Mouse (Mus musculus) E14TG2a.4 (cell line): ENCODE data around the gene Ptrh2.

ENCODE experiments used
- H3K27me3 ChIP-seq: 2 replicates; pipeline ENCODE4 v1.6.1; 2014; ENCODE audit warnings: low read length, control low read depth; ENCODE audit not compliant: insufficient read depth
- H3K36me3 ChIP-seq: 2 replicates; pipeline ENCODE4 v1.6.1; 2014; ENCODE audit warnings: low read length, control low read depth; ENCODE audit not compliant: insufficient read depth
- H3K4me1 ChIP-seq: replicated peaks from 2 replicates; pipeline ENCODE4 v1.6.1; 2014; ENCODE audit warnings: low read depth, low read length, control low read depth
- H3K4me3 ChIP-seq: replicated peaks from 2 replicates; pipeline ENCODE4 v1.5.1; 2014; ENCODE audit warnings: mild to moderate bottlenecking, low read length
- H3K9me3 ChIP-seq: 2 replicates; pipeline ENCODE4 v1.6.1; 2014; ENCODE audit warnings: low read length, control low read depth
- CTCF ChIP-seq: conservative IDR thresholded peaks from 2 replicates; pipeline ENCODE4 v1.5.1; 2014; ENCODE audit warnings: low read length
- NANOG ChIP-seq: IDR thresholded peaks from 2 replicates; pipeline ENCODE4 v1.6.1; 2014; ENCODE audit warnings: borderline replicate concordance, low read length, mixed read lengths
- POU5F1 ChIP-seq: IDR thresholded peaks from 2 replicates; pipeline ENCODE4 v1.6.1; 2014; ENCODE audit warnings: low read length, borderline replicate concordance

Gene Ptrh2

DNA sequence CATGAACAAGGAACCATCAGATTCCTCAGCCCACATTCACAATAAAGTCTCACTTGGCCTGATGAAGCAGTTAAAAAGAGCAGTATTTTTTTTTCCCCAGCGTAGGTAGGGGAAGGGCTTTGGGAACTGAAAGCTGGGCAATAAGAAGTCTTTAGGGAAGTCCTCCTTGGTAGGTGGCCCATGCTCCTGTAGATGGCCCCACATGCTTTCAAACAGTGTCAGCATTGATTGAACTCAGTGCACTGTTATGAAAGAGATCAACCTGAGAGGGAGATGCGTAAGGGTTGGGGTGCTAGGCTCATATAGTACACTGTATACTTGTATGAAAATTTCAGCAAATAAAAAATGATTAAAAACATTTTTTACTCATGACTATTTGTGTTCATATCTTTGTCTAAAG is 8.2 kb downstream of the Ptrh2 start:
- no peaks in the 10 kb centered on the region for H3K9me3 ChIP-seq
- no peak overlapping the region for H3K4me3 ChIP-seq
- no peaks in the 10 kb centered on the region for H3K27me3 ChIP-seq
- TF ChIP-seq NANOG: no peak
- no peak for TF ChIP-seq POU5F1
- TF ChIP-seq CTCF: no peak
- H3K4me1 ChIP-seq: 0 out of 2 replicates have a peak, but pooled peaks cover 6% of the 10 kb centered on the region
- peaks cover 97% of the 10 kb centered on the region for H3K36me3 ChIP-seq

DNA sequence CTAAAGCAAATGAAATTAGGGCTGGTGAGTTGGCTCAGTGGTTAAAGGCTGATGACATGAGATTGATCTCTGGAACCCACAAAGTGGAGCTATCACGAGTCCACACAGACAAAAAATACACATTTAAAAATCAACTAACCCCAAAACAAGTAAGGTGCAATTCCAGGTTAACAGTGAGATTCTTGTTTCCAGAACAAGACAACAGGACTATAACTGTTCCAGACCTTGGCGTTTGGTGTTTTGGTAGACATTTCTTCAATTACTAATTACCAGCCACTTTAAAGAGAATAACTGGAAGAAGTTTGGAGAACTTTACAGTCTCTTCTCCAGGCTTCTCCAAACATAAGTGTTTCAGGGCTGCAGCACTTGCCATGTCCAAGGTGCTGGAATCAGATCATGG is 8.8 kb downstream of the Ptrh2 start:
- H3K4me3 ChIP-seq: no peak overlapping the region
- H3K9me3 ChIP-seq: no peaks in the 10 kb centered on the region
- H3K36me3 ChIP-seq: peaks cover 97% of the 10 kb centered on the region
- 0 out of 2 replicates have a peak, but pooled peaks cover under 1% of the 10 kb centered on the region for H3K4me1 ChIP-seq
- TF ChIP-seq POU5F1 (no peak), NANOG (no peak), CTCF (no peak)
- H3K27me3 ChIP-seq: no peaks in the 10 kb centered on the region

- Histone ChIP-seq H3K36me3 (peaks cover 97% of the 10 kb centered on the region), H3K27me3 (no peaks in the 10 kb centered on the region), H3K9me3 (no peaks in the 10 kb centered on the region), H3K4me3 (no peak overlapping the region), H3K4me1 (peaks cover 23% of the 10 kb centered on the region)
- TF ChIP-seq POU5F1 (no peak), NANOG (no peak), CTCF (no peak)
These were observed 11.7 kb downstream of the Ptrh2 start for GRCm38 (mm10) chr11:86695461-86695860.

DNA sequence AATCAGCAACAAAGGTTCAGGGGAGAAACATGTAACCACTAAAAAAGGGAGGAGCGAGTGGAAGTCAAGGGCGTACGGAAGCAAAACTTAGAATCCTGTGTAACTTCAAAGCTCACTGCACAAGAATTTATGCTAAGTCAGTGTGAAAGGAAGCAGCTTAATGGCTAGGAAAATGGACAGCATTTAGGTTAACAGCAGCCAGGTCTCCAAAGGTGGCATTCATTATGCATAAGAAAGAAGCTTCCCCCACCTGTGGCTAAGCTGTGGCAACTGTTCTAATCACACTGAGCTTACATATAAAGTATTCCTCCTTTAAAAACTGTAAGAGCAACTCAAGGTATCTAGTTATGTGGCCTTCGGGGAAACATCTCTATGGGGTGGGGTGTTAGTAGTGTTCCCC is 17.4 kb downstream of the Ptrh2 start:
- Histone ChIP-seq H3K4me3 (no peak overlapping the region), H3K9me3 (no peaks in the 10 kb centered on the region), H3K4me1 (peaks cover 45% of the 10 kb centered on the region), H3K27me3 (no peaks in the 10 kb centered on the region), H3K36me3 (peaks cover 94% of the 10 kb centered on the region)
- TF ChIP-seq CTCF (no peak), NANOG (peak; percentile 86), POU5F1 (peak; percentile 90; the same call in 1 of the 2 replicates)

GRCm38 (mm10) chr11:86714606-86715005 is 30.8 kb downstream of the Ptrh2 start:
- H3K27me3 ChIP-seq: no peaks in the 10 kb centered on the region
- TF ChIP-seq POU5F1 (no peak), CTCF (no peak), NANOG (no peak)

GRCm38 (mm10) chr11:86717306-86718065 is 33.7 kb downstream of the Ptrh2 start:
- no peaks in the 10 kb centered on the region for H3K9me3 ChIP-seq
- H3K27me3 ChIP-seq: no peaks in the 10 kb centered on the region
- TF ChIP-seq CTCF (no peak), NANOG (no peak), POU5F1 (no peak)
- no peaks in the 10 kb centered on the region for H3K4me1 ChIP-seq
- H3K4me3 ChIP-seq: no peak overlapping the region
- H3K36me3 ChIP-seq: peaks cover 92% of the 10 kb centered on the region

More at GRCm38 (mm10) chr11:86714606-86715005, 30.8 kb downstream of the Ptrh2 start:
- no peak overlapping the region for H3K4me3 ChIP-seq
- H3K36me3 ChIP-seq: peaks cover 95% of the 10 kb centered on the region
- H3K9me3 ChIP-seq: no peaks in the 10 kb centered on the region
- no peaks in the 10 kb centered on the region for H3K4me1 ChIP-seq

DNA sequence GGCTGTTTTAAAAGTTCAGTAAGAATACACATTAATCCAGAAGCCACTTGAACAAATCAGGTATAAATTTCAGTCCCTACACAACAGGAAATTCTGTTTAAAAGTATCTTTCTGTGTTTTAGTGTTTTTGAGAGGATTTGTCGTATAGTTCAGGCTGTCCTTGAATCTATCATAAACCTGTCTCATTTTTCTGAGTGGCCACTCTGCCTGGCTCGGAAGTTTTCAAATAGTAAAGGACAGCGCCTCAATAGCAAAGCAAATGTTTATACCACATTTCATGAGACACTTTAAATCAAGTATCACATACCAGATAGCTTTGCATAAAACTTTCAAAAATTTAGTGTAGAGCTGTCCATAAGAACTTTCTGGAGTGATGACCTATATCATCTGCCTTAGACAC is 34.6 kb downstream of the Ptrh2 start:
- no peaks in the 10 kb centered on the region for H3K9me3 ChIP-seq
- H3K4me3 ChIP-seq: no peak overlapping the region
- H3K4me1 ChIP-seq: no peaks in the 10 kb centered on the region
- TF ChIP-seq CTCF (no peak), POU5F1 (no peak), NANOG (no peak)
- no peaks in the 10 kb centered on the region for H3K27me3 ChIP-seq
- peaks cover 91% of the 10 kb centered on the region for H3K36me3 ChIP-seq

GRCm38 (mm10) chr11:86719390-86719789 is 35.6 kb downstream of the Ptrh2 start:
- TF ChIP-seq POU5F1: no peak
- TF ChIP-seq NANOG: no peak
- TF ChIP-seq CTCF: no peak
- H3K36me3 ChIP-seq: peaks cover 89% of the 10 kb centered on the region

DNA sequence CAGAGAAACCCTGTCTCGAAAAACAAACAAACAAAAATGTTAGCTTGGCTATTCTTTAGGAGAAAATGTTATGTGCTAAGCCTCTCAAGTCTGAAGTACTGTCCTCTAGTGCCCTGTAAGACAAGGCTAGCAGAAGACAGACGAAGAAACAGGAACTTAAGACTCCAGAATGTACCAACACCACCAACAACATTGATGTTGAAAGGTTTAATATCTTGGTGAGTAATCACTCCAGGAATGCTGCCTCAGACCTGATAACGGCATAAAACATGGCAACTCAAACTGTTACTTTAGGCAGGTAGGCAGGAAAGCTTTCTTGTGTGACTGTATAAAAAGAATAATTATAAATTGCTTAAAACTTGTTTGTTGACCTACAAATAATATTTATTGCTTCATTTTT is 40.2 kb downstream of the Ptrh2 start:
- Histone ChIP-seq H3K27me3 (no peaks in the 10 kb centered on the region), H3K4me3 (no peak overlapping the region), H3K9me3 (no peaks in the 10 kb centered on the region), H3K36me3 (peaks cover 90% of the 10 kb centered on the region), H3K4me1 (no peaks in the 10 kb centered on the region)
- TF ChIP-seq POU5F1: no peak
- TF ChIP-seq NANOG: no peak
- TF ChIP-seq CTCF: no peak

More at GRCm38 (mm10) chr11:86719390-86719789, 35.6 kb downstream of the Ptrh2 start:
- no peaks in the 10 kb centered on the region for H3K9me3 ChIP-seq
- H3K27me3 ChIP-seq: no peaks in the 10 kb centered on the region
- H3K4me3 ChIP-seq: no peak overlapping the region
- H3K4me1 ChIP-seq: no peaks in the 10 kb centered on the region
